Mouse (Mus musculus): ENCODE results near the gene Taf4.

Taf4 gene

DNA sequence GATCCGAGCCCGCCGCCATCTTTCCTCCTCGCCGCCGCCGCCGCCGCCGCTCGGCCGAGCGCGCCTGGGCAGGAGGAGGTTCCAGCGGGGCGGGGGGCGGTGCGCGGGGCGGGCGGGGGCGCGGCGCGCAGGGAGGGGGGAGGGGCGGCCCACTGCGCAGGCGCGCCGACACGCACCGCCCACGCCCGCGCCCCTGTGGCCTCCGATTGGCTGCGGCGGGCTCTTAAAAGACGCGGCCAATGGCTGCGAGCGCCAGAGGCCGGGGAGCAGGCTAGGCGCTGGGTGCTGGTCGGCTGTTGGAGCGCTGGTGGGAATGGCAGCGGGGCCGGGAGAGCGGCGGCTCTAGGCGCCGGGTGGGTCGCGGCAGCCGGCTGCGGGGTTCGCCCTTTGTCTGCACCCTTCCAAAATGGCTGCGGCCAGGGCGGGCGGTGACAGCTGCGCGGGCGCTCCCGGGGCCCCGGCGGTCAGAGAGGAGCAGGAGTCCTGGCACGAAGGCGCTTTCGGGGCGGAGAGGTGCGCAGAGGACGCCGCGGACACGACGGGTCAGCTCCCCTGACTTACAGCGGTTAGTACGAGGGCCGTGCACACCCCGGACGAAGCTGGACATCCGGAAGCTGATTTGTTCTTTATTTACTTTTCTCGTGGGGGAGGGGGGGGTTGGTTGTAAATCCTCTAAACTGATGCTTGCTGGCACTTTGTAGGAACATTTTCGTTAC lies at the start of gene Taf4:
Gene Taf4, minus strand, starts transcription at position 19 of the 716 bp plus-strand sequence.
- DNase-seq (ENCODE audit: low spot score in 2 of 2): peak; percentile 93

DNA sequence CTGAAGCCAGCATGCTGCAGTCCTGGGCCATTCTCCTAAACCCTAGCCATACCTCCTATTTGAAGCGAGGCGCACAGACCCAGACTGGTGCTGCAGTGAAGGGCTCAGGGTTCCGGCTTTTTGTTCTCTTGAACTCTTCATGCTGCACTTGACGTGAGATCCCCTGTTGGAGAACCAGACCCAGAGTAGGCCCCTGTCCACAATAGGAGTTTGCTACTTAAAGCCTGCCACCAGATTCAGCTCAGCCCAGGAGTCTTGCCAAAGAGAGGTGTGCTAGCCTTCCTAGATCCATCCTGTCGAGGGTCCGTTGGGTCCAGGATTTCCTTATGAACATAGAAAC lies 49.4 kb upstream of the Taf4 start:
- DNase-seq (ENCODE audit: low spot score in 2 of 2): no peak

- peak; percentile 64 to 73 for DNase-seq (ENCODE audit: low spot score in 2 of 2)
Measured at GRCm38 (mm10) chr2:180025135-180025860, 48.9 kb upstream of the Taf4 start.

DNA sequence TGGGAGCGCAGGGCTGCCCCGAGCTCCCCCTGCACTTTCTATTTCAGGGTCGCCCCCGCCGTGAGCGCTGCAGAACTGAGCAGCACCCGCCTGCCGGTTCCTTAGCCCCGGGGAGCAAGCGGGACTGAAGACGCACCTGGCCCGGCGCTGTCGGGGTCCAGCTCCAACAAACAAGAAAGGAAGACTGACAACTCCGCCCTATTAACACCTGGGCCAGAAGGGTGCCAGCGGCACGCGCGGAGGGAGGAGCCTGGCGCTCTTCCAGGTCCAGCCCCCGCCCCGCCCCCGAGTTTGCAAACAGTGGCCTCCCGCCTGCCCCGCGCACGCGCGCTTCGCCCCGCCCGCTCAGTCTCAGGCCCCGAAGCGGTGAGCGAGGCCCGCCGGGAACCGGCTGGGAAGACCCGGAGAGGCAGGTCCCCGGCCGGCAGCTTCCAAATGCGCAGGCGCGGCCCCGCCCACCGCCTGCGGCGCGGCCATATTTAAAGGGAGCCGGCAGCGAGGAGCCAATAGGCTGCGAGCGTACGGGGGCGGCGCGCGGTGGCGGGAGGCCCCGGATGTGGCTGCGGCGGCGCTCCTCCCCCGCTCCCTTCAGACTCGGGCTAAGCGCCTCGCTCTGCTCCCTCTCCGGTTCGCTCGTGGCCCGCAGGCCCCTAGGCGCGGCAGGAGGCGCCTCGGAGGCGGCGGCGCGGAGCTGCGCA lies 48.1 kb upstream of the Taf4 start, which contains the start of gene Lsm14b:
Gene Lsm14b, plus strand, starts transcription at position 587 of the 698 bp plus-strand sequence.
- peak; percentile 98 to 99 for DNase-seq (ENCODE audit: low spot score in 2 of 2)

DNA sequence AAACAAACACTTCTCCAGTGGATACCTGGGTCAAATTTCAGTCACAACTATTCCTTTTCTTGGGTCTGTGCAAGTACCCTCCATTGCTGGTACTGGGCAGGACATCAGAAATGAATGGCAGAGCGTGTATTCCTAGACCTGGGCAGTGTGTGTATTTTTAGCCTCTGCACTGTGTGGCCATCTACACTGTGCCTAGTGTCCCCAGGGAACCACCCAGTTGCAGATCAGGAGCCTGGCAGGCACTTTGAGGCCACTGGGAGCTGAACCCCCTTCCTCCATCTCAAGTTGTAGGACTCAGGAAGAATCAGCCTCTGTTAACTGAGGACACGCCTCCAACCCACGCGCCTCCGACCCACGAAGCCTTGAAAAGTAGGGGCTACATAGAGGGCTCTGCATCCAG lies 46.3 kb upstream of the Taf4 start:
- DNase-seq (ENCODE audit: low spot score in 2 of 2): no peak

GRCm38 (mm10) chr2:180020919-180021318 lies 44.5 kb upstream of the Taf4 start:
- no peak for DNase-seq (ENCODE audit: low spot score in 2 of 2)

GRCm38 (mm10) chr2:180020091-180020661 lies 43.7 kb upstream of the Taf4 start:
- peak in 1 of 2 experiments; percentile 57 for DNase-seq (ENCODE audit: low spot score in 2 of 2)

- DNase-seq (ENCODE audit: low spot score in 2 of 2): no peak
Measured at GRCm38 (mm10) chr2:180018573-180018972, 42.1 kb upstream of the Taf4 start.

GRCm38 (mm10) chr2:180017632-180018031 lies 41.2 kb upstream of the Taf4 start:
- no peak for DNase-seq (ENCODE audit: low spot score in 2 of 2)

- DNase-seq (ENCODE audit: low spot score in 2 of 2): no peak
Measured at GRCm38 (mm10) chr2:180013686-180014085, 37.2 kb upstream of the Taf4 start.

DNA sequence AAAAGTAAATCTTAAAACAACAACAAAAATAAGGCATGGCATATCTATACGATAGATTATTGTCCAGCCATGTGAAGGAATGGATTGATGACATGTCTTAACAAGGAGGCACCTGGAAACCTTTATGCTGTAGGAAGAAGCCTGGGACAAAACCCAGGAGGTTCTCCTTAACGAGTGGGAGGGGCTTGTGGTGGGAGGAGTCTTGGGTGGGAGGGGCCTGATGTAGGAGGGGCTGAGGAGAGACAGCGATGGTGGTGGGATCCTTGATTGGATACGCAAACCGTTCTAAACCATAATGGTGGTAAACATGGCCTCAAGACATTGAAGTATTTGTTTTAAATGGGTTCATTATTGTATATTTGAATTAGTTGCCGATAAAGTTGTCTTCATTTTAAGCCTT lies 34.9 kb upstream of the Taf4 start:
- no peak for DNase-seq (ENCODE audit: low spot score in 2 of 2)

- no peak for DNase-seq (ENCODE audit: low spot score in 2 of 2)
Measured at GRCm38 (mm10) chr2:180010686-180011085, 34.2 kb upstream of the Taf4 start.

DNA sequence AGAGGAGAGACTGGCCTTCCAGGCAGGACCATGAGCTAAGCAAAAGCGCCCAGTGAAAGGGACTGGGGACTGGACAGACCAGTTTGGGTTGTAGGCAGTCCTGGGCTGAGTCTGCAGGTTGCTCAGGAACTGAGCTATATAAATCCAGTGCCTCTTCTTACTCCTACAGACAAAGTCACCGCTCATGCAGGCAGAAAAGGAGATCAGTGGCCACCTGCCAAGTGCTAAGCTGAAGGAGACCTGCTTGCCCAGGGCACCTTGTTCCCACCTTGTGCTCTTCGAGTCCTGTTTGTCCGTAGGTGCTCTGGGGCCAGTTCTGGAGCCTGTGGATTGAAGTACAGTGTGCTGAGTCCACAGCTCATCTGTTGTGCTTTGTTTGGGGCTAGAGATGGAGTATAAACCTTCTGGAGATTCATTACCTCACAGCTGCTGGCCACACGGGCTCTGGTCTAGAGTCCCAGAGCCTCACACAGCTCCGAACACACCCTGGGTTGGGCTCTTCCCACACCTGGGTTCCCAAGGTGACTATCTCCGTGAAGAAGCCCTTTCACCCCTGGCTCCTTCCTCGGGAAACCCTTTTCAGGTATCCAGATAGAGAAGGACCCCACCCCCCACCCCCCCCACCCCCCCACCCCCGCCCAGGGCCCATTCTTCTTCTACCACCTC lies 30.0 kb upstream of the Taf4 start:
- no peak for DNase-seq (ENCODE audit: low spot score in 2 of 2)

DNA sequence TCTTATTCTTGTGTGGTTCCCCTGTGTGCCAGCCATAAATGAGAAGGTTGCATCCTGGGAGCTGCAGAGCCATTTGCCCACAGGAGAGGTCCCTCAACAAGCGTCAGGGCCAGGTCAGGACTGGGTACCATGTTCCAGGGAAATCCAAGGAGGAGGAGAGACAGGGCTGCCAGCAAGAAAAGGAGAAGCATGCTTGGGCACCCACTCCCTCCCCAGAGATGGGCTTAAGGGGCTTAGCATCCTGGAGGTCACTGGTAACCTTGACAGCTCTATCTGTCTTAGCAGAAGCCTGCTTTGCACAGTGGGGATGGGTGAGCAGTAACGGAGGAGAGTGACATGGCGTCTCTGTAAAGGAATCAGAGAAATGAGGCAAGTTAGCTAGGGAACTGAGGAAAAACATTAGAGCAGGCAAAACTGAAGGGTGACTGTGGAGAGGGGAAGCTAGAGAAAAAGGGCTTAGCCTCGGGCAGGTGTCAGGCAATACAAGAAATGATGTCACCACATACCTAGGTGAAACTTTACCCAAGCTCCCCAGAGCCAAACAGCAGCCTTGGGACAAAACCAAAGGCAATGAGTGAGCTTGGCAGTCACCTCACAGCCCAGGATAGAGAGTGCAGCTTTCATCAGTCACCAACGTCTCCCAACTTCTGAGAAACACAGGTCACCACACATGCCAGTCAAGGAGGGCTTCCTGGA lies 29.4 kb upstream of the Taf4 start:
- DNase-seq (ENCODE audit: low spot score in 2 of 2): no peak

- no peak for DNase-seq (ENCODE audit: low spot score in 2 of 2)
Measured at GRCm38 (mm10) chr2:180001635-180002034, 25.2 kb upstream of the Taf4 start.

DNA sequence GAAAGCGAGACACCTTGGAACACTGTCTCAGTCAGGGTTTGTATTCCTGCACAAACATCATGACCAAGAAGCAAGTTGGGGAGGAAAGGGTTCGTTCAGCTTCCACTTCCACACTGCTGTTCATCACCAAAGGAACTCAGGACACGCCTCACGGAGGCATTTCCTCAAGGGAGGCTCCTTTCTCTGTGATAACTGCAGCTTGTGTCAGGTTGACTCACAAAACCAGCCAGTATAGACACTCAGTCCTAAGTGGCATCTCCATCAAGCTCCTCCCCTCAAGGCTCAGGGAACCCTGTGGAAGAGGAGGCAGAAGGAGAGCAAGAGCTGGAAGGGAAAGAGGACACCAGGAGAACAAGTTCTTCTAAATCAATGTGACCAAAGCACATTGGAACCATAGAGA lies 22.0 kb upstream of the Taf4 start:
- no peak for DNase-seq (ENCODE audit: low spot score in 2 of 2)

- DNase-seq (ENCODE audit: low spot score in 2 of 2): no peak
Measured at GRCm38 (mm10) chr2:179993071-179993470, 16.6 kb upstream of the Taf4 start.

DNA sequence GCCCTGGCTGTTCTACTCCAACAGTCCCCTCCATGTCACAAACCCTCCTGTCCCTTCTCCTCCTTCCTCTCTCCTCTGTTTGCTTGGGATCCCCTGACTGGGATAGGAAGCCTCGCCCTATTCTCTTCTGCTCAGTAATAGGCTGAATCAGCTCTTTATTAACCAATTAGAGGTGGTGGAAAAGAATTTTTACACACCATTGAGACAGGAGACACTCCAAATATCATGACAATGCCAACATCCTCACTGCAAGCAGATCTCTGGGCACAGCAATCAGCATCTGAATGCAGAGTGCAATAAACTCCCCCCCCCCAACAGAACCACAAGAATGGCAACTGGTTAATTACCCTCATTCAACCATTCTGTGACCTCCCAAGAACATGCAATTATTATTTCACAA lies 12.7 kb upstream of the Taf4 start:
- DNase-seq (ENCODE audit: low spot score in 2 of 2): no peak

- no peak for DNase-seq (ENCODE audit: low spot score in 2 of 2)
Measured at GRCm38 (mm10) chr2:179986437-179987022, 10.1 kb upstream of the Taf4 start.

DNA sequence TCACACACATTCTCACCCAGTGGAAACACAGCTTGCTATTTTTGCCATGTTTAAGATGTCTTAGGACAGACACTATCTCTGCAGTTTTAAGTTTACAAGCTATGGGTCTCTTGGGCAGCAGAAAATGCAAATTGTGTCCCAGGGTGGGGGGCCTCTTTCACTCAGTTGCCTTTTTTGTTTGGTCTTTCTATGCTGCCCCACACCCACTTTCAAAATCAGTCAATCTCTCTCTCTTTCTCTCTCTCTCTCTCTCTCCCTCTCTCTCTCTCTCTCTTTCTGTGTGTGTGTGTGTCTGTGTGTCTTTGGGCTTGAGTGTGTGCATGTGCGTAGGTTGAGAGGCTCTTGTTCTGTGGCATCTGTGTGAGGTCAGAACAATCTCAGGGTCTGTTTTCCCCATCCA lies 9.2 kb upstream of the Taf4 start:
- DNase-seq (ENCODE audit: low spot score in 2 of 2): no peak

- peak in 1 of 2 experiments; percentile 47 for DNase-seq (ENCODE audit: low spot score in 2 of 2)
Measured at GRCm38 (mm10) chr2:179984830-179985229, 8.4 kb upstream of the Taf4 start.

Measured in right cerebral cortex, postnatal 10 days (tissue).